Mouse (Mus musculus) MEL (cell line): ENCODE results near the gene Thap3. TPM values are rescaled to one million over a fixed set of nuclear protein-coding genes. Genes with fewer than 3 reads are reported as not detected.

Experiments
- DNase-seq: peaks from one replicate; pipeline ENCODE4 v3.0.0; 2011; ENCODE audit warnings: low read depth, low spot score
- H3K27ac ChIP-seq: 2 replicates; pipeline ENCODE4 v1.5.1; 2012; ENCODE audit warnings: low read depth, mild to moderate bottlenecking, control low read depth, low read length, moderate library complexity; ENCODE audit not compliant: control insufficient read depth
- H3K27me3 ChIP-seq, 2 experiments: fragments of 150-350 bp in 1 of 2; sonication (generic) in 1 of 2; 2 replicates each; pipeline ENCODE4 v1.6.1; 2012; ENCODE audit warnings: low read length in 2 of 2, mild to moderate bottlenecking in 2 of 2, improper control_type of control experiment in 1 of 2, moderate library complexity in 1 of 2; ENCODE audit not compliant: insufficient read depth in 2 of 2, control insufficient read depth in 1 of 2
- H3K36me3 ChIP-seq, 2 experiments: 2 replicates each; pipeline ENCODE4 v1.6.1; 2012 to 2014; ENCODE audit warnings: low read length in 2 of 2, improper control_type of control experiment in 1 of 2, inconsistent platforms in 1 of 2, mild to moderate bottlenecking in 1 of 2; ENCODE audit not compliant: insufficient read depth in 2 of 2, control insufficient read depth in 1 of 2
- H3K4me1 ChIP-seq, 2 experiments: fragments of 150-350 bp in 1 of 2; sonication (generic) in 1 of 2; 2 replicates each; pipeline ENCODE4 v1.6.1; 2012; ENCODE audit warnings: low read length in 2 of 2, improper control_type of control experiment in 1 of 2, mild to moderate bottlenecking in 1 of 2; ENCODE audit not compliant: insufficient read depth in 2 of 2, control insufficient read depth in 1 of 2
- H3K4me3 ChIP-seq, 2 experiments: fragments of 150-350 bp in 1 of 2; sonication (generic) in 1 of 2; 2 replicates each; pipeline ENCODE4 v1.5.1; 2012; ENCODE audit warnings: low read depth in 2 of 2, low read length in 2 of 2, mild to moderate bottlenecking in 2 of 2, moderate library complexity in 2 of 2, control low read depth in 1 of 2, improper control_type of control experiment in 1 of 2; ENCODE audit not compliant: control insufficient read depth in 1 of 2, insufficient read depth in 1 of 2
- H3K79me2 ChIP-seq: 2 replicates; pipeline ENCODE4 v1.6.1; 2012; ENCODE audit warnings: mild to moderate bottlenecking, low read length, moderate library complexity; ENCODE audit not compliant: control insufficient read depth, poor library complexity, insufficient read depth
- H3K9ac ChIP-seq: 2 replicates; pipeline ENCODE4 v1.6.1; 2012; ENCODE audit warnings: low read depth, mild to moderate bottlenecking, control low read depth, low read length, moderate library complexity; ENCODE audit not compliant: control insufficient read depth, poor library complexity, severe bottlenecking
- H3K9me3 ChIP-seq: fragments of 150-350 bp; sonication (generic); replicated peaks from 2 replicates; pipeline ENCODE4 v1.6.1; 2012; ENCODE audit warnings: mild to moderate bottlenecking, low read length, improper control_type of control experiment, moderate library complexity; ENCODE audit not compliant: insufficient read depth
- CTCF ChIP-seq, 3 experiments: IDR thresholded peaks in 2 of 3; conservative IDR thresholded peaks in 1 of 3; 2 replicates each; pipeline ENCODE4 v1.5.1; 2011 to 2012; ENCODE audit warnings: low read length in 3 of 3, low read depth in 2 of 3, mild to moderate bottlenecking in 2 of 3, improper control_type of control experiment in 1 of 3, inconsistent platforms in 1 of 3, mixed read lengths in 1 of 3, moderate library complexity in 1 of 3; ENCODE audit not compliant: control insufficient read depth in 1 of 3, insufficient read depth in 1 of 3, poor library complexity in 1 of 3, severe bottlenecking in 1 of 3
- E2F4 ChIP-seq: IDR thresholded peaks from 2 replicates; pipeline ENCODE4 v1.6.1; 2011; ENCODE audit warnings: low read depth, low read length, improper control_type of control experiment, borderline replicate concordance
- EP300 ChIP-seq, 2 experiments: IDR thresholded peaks; 2 replicates each; pipeline ENCODE4 v1.6.1; 2011; ENCODE audit warnings: improper control_type of control experiment in 2 of 2, low read length in 2 of 2, low read depth in 1 of 2, mild to moderate bottlenecking in 1 of 2
- ETS1 ChIP-seq: IDR thresholded peaks from 2 replicates; pipeline ENCODE4 v1.6.1; 2012; ENCODE audit warnings: low read depth, mild to moderate bottlenecking, inconsistent platforms, low read length, improper control_type of control experiment, moderate library complexity
- GABPA ChIP-seq: IDR thresholded peaks from 2 replicates; pipeline ENCODE4 v1.6.1; 2012; ENCODE audit warnings: low read depth, mild to moderate bottlenecking, inconsistent platforms, low read length, improper control_type of control experiment, moderate library complexity
- GATA1 ChIP-seq: IDR thresholded peaks from 2 replicates; pipeline ENCODE4 v1.6.1; 2011; ENCODE audit warnings: low read depth, low read length, improper control_type of control experiment
- HCFC1 ChIP-seq: IDR thresholded peaks from 2 replicates; pipeline ENCODE4 v1.6.1; 2012; ENCODE audit warnings: low read depth, mild to moderate bottlenecking, inconsistent platforms, low read length, improper control_type of control experiment, moderate library complexity
- JUND ChIP-seq: IDR thresholded peaks from 2 replicates; pipeline ENCODE4 v1.6.1; 2011; ENCODE audit warnings: low read depth, mild to moderate bottlenecking, improper control_type of control experiment, low read length
- KAT2A ChIP-seq: conservative IDR thresholded peaks from 2 replicates; pipeline ENCODE4 v1.6.1; 2012; ENCODE audit warnings: low read depth, low read length, improper control_type of control experiment, inconsistent platforms
- MAFK ChIP-seq: IDR thresholded peaks from 2 replicates; pipeline ENCODE4 v1.6.1; 2011; ENCODE audit warnings: low read depth, mild to moderate bottlenecking, low read length, improper control_type of control experiment, borderline replicate concordance
- MAZ ChIP-seq: IDR thresholded peaks from 2 replicates; pipeline ENCODE4 v1.6.1; 2012; ENCODE audit warnings: low read depth, mild to moderate bottlenecking, inconsistent platforms, low read length, improper control_type of control experiment
- MEF2A ChIP-seq: IDR thresholded peaks from 2 replicates; pipeline ENCODE4 v1.6.1; 2014; ENCODE audit warnings: low read depth, mild to moderate bottlenecking, inconsistent platforms, low read length, improper control_type of control experiment; ENCODE audit not compliant: poor library complexity, insufficient replicate concordance, severe bottlenecking; ENCODE audit errors: extremely low read depth
- MXI1 ChIP-seq: IDR thresholded peaks from 2 replicates; pipeline ENCODE4 v1.6.1; 2011; ENCODE audit warnings: mild to moderate bottlenecking, low read depth, low read length, improper control_type of control experiment
- MYB ChIP-seq: IDR thresholded peaks from 2 replicates; pipeline ENCODE4 v1.6.1; 2011; ENCODE audit warnings: mild to moderate bottlenecking, low read depth, low read length, improper control_type of control experiment
- NRF1 ChIP-seq: IDR thresholded peaks from 2 replicates; pipeline ENCODE4 v1.6.1; 2014; ENCODE audit warnings: low read depth, mild to moderate bottlenecking, inconsistent platforms, low read length, improper control_type of control experiment, moderate library complexity; ENCODE audit not compliant: poor library complexity, insufficient read depth, severe bottlenecking
- POLR2A ChIP-seq, 2 experiments: IDR thresholded peaks; 2 replicates each; pipeline ENCODE4 v1.6.1; 2011 to 2012; ENCODE audit warnings: low read length in 2 of 2, mild to moderate bottlenecking in 2 of 2, control low read depth in 1 of 2, improper control_type of control experiment in 1 of 2, low read depth in 1 of 2, moderate library complexity in 1 of 2; ENCODE audit not compliant: control insufficient read depth in 1 of 2, insufficient read depth in 1 of 2, poor library complexity in 1 of 2
- POLR2AphosphoS2 ChIP-seq: IDR thresholded peaks from 2 replicates; pipeline ENCODE4 v1.6.1; 2011; ENCODE audit warnings: low read length, improper control_type of control experiment
- TBP ChIP-seq: IDR thresholded peaks from 2 replicates; pipeline ENCODE4 v1.8.0; 2011; ENCODE audit warnings: low read depth, low read length, improper control_type of control experiment
- TCF12 ChIP-seq: IDR thresholded peaks from 2 replicates; pipeline ENCODE4 v1.6.1; 2014; ENCODE audit warnings: low read depth, mild to moderate bottlenecking, inconsistent platforms, low read length, improper control_type of control experiment, moderate library complexity
- UBTF ChIP-seq: IDR thresholded peaks from 2 replicates; pipeline ENCODE4 v1.6.1; 2012; ENCODE audit warnings: low read depth, mild to moderate bottlenecking, inconsistent platforms, low read length, improper control_type of control experiment, moderate library complexity, borderline replicate concordance; ENCODE audit not compliant: insufficient read depth
- ZMIZ1 ChIP-seq: IDR thresholded peaks from 2 replicates; pipeline ENCODE4 v1.6.1; 2012; ENCODE audit warnings: low read depth, mild to moderate bottlenecking, inconsistent platforms, low read length, improper control_type of control experiment, moderate library complexity
- ZNF384 ChIP-seq: IDR thresholded peaks from 2 replicates; pipeline ENCODE4 v1.6.1; 2012; ENCODE audit warnings: low read depth, mild to moderate bottlenecking, inconsistent platforms, low read length, improper control_type of control experiment
- polyA plus RNA-seq, 2 experiments: library from polyadenylated mRNA; stranded (reverse) in 1 of 2; unstranded in 1 of 2; fragments of >175 nt in 1 of 2; fragments of >200 nt in 1 of 2; gene quantifications; 2 replicates each; pipeline versions ENCODE4 v1.2.1 to v1.2.4; 2012; ENCODE audit warnings: low replicate concordance in 2 of 2, low read depth in 1 of 2; ENCODE audit not compliant: insufficient read length in 2 of 2, insufficient read depth in 1 of 2, missing spikeins in 1 of 2
- total RNA-seq: library from RNA; depleted of rRNA; stranded (reverse); fragments of 300-350 nt; gene quantifications from 2 replicates; pipeline ENCODE4 v1.2.3, GENCODE M21; 2012

Gene Thap3
- total and polyA plus RNA-seq, 3 experiments = 13.7 to 17.2 TPM; not detected in 1

GRCm38 (mm10) chr4:151986650-151987049, 2.1 kb downstream of the Thap3 start:
- Histone ChIP-seq H3K36me3 (peaks cover 0 to 3% of the 10 kb centered on the region in 2 experiments; a peak in 1 of 4 replicates), H3K9me3 (no peaks in the 10 kb centered on the region), H3K27me3 (no peaks in the 10 kb centered on the region), H3K9ac (no peak overlapping the region), H3K79me2 (peaks cover 7% of the 10 kb centered on the region; the same call in 1 of the 2 replicates), H3K27ac (no peak overlapping the region), H3K4me1 (peaks cover 0 to 5% of the 10 kb centered on the region in 2 experiments; a peak in 3 of 4 replicates), H3K4me3 (no peak overlapping the region)
- TF ChIP-seq HCFC1 = no peak
- TF ChIP-seq GABPA = no peak
- TF ChIP-seq GATA1 = no peak
- no peak for TF ChIP-seq ETS1
- TF ChIP-seq JUND = no peak
- TF ChIP-seq KAT2A = no peak
- no peak for TF ChIP-seq MAFK
- no peak for TF ChIP-seq POLR2AphosphoS2
- no peak for TF ChIP-seq MYB
- no peak for TF ChIP-seq UBTF
- TF ChIP-seq E2F4 = no peak
- TF ChIP-seq MEF2A = no peak
- TF ChIP-seq ZNF384 = no peak
- no peak for TF ChIP-seq POLR2A (IDR thresholded peaks at IDR 0.05; ENCODE audit: control insufficient read depth in 1 of 2, insufficient read depth in 1 of 2, low read depth in 1 of 2, low read length in 2 of 2, poor library complexity in 1 of 2)
- no peak for TF ChIP-seq EP300 (IDR thresholded peaks at IDR 0.05; ENCODE audit: low read depth in 1 of 2, low read length in 2 of 2)
- TF ChIP-seq CTCF (IDR thresholded peaks at IDR 0.05 in 2 of 3, conservative IDR thresholded peaks at IDR 0.05 in 1 of 3; ENCODE audit: control insufficient read depth in 1 of 3, insufficient read depth in 1 of 3, low read depth in 2 of 3, low read length in 3 of 3, poor library complexity in 1 of 3, severe bottlenecking in 1 of 3) = no peak
- no peak for TF ChIP-seq ZMIZ1
- no peak for TF ChIP-seq MXI1
- DNase-seq = no peak

DNA sequence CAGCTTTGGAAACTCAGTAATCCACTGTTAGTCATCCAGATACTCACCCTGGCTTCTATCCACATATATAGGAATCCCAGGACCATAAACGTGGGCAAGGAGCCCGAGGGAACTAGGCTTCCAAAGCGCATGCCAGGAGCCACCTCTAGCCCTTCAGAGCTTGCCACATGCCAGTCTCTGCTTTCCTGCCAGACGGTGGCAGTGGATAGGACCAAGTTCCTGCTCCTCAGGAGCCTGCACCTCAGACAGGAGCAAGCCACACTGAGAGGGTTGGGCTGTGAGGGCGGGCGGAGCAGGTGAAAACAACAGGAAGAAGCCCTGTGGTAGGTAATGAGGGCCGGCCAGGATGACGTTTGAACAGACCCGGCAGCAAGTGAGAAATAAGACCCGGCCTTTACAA, 2.9 kb downstream of the Thap3 start:
- Histone ChIP-seq H3K79me2 (peaks cover 7% of the 10 kb centered on the region; the same call in 1 of the 2 replicates), H3K27me3 (no peaks in the 10 kb centered on the region), H3K4me1 (peaks cover 0 to 5% of the 10 kb centered on the region in 2 experiments; a peak in 3 of 4 replicates), H3K9ac (no peak overlapping the region), H3K36me3 (peaks cover 0 to 3% of the 10 kb centered on the region in 2 experiments; a peak in 2 of 4 replicates), H3K9me3 (no peaks in the 10 kb centered on the region), H3K4me3 (no peak overlapping the region), H3K27ac (no peak overlapping the region)
- DNase-seq = no peak
- TF ChIP-seq MAZ = no peak
- no peak for TF ChIP-seq TCF12
- no peak for TF ChIP-seq JUND
- no peak for TF ChIP-seq NRF1
- TF ChIP-seq TBP = no peak
